Mouse (Mus musculus) myocyte (in vitro differentiated cells): Measurements from ENCODE around the gene Ssc5d. TPM values are rescaled to one million over a fixed set of nuclear protein-coding genes. Genes with fewer than 3 reads are reported as not detected.

Experiments used
- H3K27me3 ChIP-seq: one replicate; pipeline ENCODE4 v1.6.1; 2011; ENCODE audit not compliant: control insufficient read depth, insufficient read depth, insufficient read length
- H3K36me3 ChIP-seq: one replicate; pipeline ENCODE4 v1.6.1; 2011; ENCODE audit not compliant: control insufficient read depth, insufficient read depth
- H3K4me2 ChIP-seq: one replicate; pipeline ENCODE4 v1.6.1; 2011; ENCODE audit warnings: low read depth, control low read depth
- H3K4me3 ChIP-seq: one replicate; pipeline ENCODE4 v1.5.1; 2011; ENCODE audit warnings: mild to moderate bottlenecking, control low read depth, moderate library complexity
- H3K79me2 ChIP-seq: one replicate; pipeline ENCODE4 v1.6.1; 2011; ENCODE audit not compliant: control insufficient read depth, insufficient read depth
- H3ac ChIP-seq: one replicate; pipeline ENCODE4 v1.6.1; 2011; ENCODE audit not compliant: control insufficient read depth, insufficient read length
- CEBPB ChIP-seq: IDR thresholded peaks from 2 replicates; pipeline ENCODE4 v1.6.1; 2011; ENCODE audit warnings: mild to moderate bottlenecking, moderate library complexity; ENCODE audit not compliant: poor library complexity, insufficient read depth, severe bottlenecking
- E2F4 ChIP-seq: IDR thresholded peaks from one replicate; pipeline ENCODE4 v1.6.1; 2011; ENCODE audit warnings: mild to moderate bottlenecking, control low read depth, moderate library complexity; ENCODE audit not compliant: insufficient read depth
- MAX ChIP-seq: IDR thresholded peaks from one replicate; pipeline ENCODE4 v1.6.1; 2011; ENCODE audit warnings: low read depth, mild to moderate bottlenecking, control low read depth
- MYOD1 ChIP-seq, 3 experiments: IDR thresholded peaks; one replicate each; pipeline ENCODE4 v1.6.1; 2011; ENCODE audit warnings: control low read depth in 2 of 3, low read depth in 2 of 3, mild to moderate bottlenecking in 2 of 3, moderate library complexity in 1 of 3; ENCODE audit not compliant: insufficient read length in 2 of 3, control insufficient read depth in 1 of 3
- MYOG ChIP-seq, 3 experiments: IDR thresholded peaks; one replicate each; pipeline ENCODE4 v1.6.1; 2011; ENCODE audit warnings: control low read depth in 2 of 3, low read depth in 2 of 3, mild to moderate bottlenecking in 2 of 3; ENCODE audit not compliant: insufficient read length in 2 of 3, control insufficient read depth in 1 of 3, insufficient read depth in 1 of 3
- POLR2A ChIP-seq: IDR thresholded peaks from one replicate; pipeline ENCODE4 v1.6.1; 2011; ENCODE audit warnings: low read depth, mild to moderate bottlenecking, control low read depth, moderate library complexity; ENCODE audit not compliant: insufficient read length
- POLR2AphosphoS2 ChIP-seq: IDR thresholded peaks from one replicate; pipeline ENCODE4 v1.6.1; 2011; ENCODE audit warnings: low read depth, control low read depth; ENCODE audit not compliant: insufficient read length
- REST ChIP-seq: IDR thresholded peaks from one replicate; pipeline ENCODE4 v1.6.1; 2011; ENCODE audit warnings: mild to moderate bottlenecking, control low read depth, moderate library complexity; ENCODE audit not compliant: insufficient read depth, insufficient read length
- SRF ChIP-seq: IDR thresholded peaks from one replicate; pipeline ENCODE4 v1.6.1; 2011; ENCODE audit warnings: low read depth; ENCODE audit not compliant: control insufficient read depth, insufficient read length
- TCF12 ChIP-seq: IDR thresholded peaks from one replicate; pipeline ENCODE4 v1.6.1; 2011; ENCODE audit warnings: mild to moderate bottlenecking, control low read depth; ENCODE audit not compliant: poor library complexity, insufficient read depth, severe bottlenecking
- TCF3 ChIP-seq: IDR thresholded peaks from one replicate; pipeline ENCODE4 v1.6.1; 2011; ENCODE audit warnings: low read depth, control low read depth; ENCODE audit not compliant: insufficient read length
- USF1 ChIP-seq: IDR thresholded peaks from one replicate; pipeline ENCODE4 v1.6.1; 2011; ENCODE audit warnings: low read depth, mild to moderate bottlenecking, control low read depth, moderate library complexity
- polyA plus RNA-seq: library from polyadenylated mRNA; unstranded; fragments of >200 nt; fragmentation: generic; extraction: Trizol; gene quantifications from one replicate; pipeline ENCODE4 v1.2.1, GENCODE M21; 2012; ENCODE audit warnings: missing spikeins

Ssc5d gene
- polyA plus RNA-seq, 1 experiment, result 13.6 TPM

DNA sequence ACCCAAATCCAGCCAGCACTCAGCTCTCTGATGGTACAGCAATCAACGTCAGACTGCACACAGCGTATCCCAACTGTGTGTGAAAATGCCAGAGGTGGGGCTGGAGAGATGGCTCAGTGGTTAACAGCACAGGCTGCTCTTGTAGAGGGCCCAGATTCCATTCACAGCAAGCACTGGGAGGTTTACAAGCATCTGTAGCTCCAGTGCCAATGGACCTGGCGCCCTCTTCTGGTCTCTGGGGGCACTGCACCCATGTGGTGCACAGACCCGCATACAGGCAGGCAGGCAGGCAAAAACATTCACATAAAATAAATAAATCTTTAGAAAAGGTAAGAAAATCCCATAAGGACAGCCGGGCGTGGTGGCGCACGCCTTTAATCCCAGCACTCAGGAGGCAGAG is 24.4 kb upstream of the Ssc5d start:
- Histone ChIP-seq H3K79me2 (no peaks in the 10 kb centered on the region), H3ac (no peak overlapping the region), H3K4me3 (no peak overlapping the region), H3K4me2 (no peak overlapping the region), H3K27me3 (peaks cover 10% of the 10 kb centered on the region), H3K36me3 (no peaks in the 10 kb centered on the region)
- TF ChIP-seq POLR2AphosphoS2, result no peak
- TF ChIP-seq REST, result no peak
- TF ChIP-seq POLR2A, result no peak
- TF ChIP-seq MAX, result no peak
- no peak for TF ChIP-seq USF1
- TF ChIP-seq E2F4, result no peak
- TF ChIP-seq TCF3, result no peak
- TF ChIP-seq CEBPB, result no peak
- TF ChIP-seq TCF12, result no peak
- TF ChIP-seq SRF, result no peak
- TF ChIP-seq MYOG (IDR thresholded peaks at IDR 0.05; ENCODE audit: control insufficient read depth in 1 of 3, insufficient read depth in 1 of 3, insufficient read length in 2 of 3, low read depth in 2 of 3), result no peak
- no peak for TF ChIP-seq MYOD1 (IDR thresholded peaks at IDR 0.05; ENCODE audit: control insufficient read depth in 1 of 3, insufficient read length in 2 of 3, low read depth in 2 of 3)

DNA sequence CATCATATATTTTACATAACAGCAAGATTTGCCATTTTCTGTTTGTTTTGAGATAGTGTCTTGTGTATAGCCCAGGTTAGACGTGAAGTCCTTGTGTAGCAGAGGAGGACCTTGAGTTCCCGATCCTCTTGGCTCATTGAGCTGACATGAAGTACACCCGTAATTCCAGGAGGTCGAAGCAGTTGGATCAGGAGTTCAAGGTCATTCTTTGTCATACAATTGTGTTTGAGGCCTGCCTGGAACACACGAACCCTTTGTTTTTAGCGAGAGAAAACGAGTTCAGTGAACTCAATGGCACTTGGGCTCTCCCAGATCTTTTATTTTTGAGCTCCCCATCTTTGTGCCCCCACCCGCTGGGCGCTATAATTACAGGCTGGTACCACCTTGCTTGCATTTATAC is 23.2 kb upstream of the Ssc5d start:
- Histone ChIP-seq H3K4me3 (no peak overlapping the region), H3ac (no peak overlapping the region), H3K79me2 (no peaks in the 10 kb centered on the region), H3K36me3 (no peaks in the 10 kb centered on the region), H3K4me2 (no peak overlapping the region), H3K27me3 (peaks cover 22% of the 10 kb centered on the region)
- TF ChIP-seq POLR2A, result no peak
- TF ChIP-seq POLR2AphosphoS2, result no peak
- no peak for TF ChIP-seq SRF
- no peak for TF ChIP-seq CEBPB
- no peak for TF ChIP-seq TCF3

DNA sequence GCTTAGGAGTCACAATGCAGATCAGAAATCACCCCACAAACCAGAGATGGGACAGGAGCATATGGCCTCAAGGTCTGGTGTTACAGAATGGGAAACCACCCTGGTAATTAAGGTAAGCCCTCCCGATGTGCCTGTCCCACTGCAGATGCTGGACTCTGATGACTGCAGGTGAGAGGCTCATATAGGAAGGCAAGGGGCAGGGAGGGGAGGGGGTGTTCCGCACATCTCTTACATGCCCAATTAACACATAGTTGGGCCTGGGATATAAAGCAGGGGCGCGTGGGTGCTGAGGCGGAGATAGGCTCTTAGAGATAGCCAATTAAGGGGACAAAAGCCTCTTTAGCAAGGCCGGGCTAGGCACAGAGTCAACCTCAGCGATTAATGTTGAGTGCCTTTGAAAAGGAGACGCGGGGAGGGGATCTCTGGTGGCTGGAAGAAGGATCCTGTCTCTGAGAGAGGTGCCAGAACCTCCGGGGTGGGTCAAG is 19.1 kb upstream of the Ssc5d start, which contains the start of gene Gm36210:
TSS of gene Gm36210 (minus strand) at position 51 of the 485 bp plus-strand sequence.
- TF ChIP-seq MYOD1 (IDR thresholded peaks at IDR 0.05; ENCODE audit: control insufficient read depth in 1 of 3, insufficient read length in 2 of 3, low read depth in 2 of 3) (no peak), TCF3 (no peak), TCF12 (no peak), POLR2AphosphoS2 (no peak), MAX (no peak), E2F4 (no peak), SRF (no peak), REST (no peak), MYOG (IDR thresholded peaks at IDR 0.05; ENCODE audit: control insufficient read depth in 1 of 3, insufficient read depth in 1 of 3, insufficient read length in 2 of 3, low read depth in 2 of 3) (no peak), USF1 (no peak), CEBPB (no peak), POLR2A (no peak)
- Histone ChIP-seq H3K27me3 (peaks cover 43% of the 10 kb centered on the region), H3K36me3 (no peaks in the 10 kb centered on the region), H3K79me2 (no peaks in the 10 kb centered on the region), H3K4me2 (no peak within 1 kb of the TSS), H3K4me3 (no peak within 1 kb of the TSS), H3ac (no peak within 1 kb of the TSS)

DNA sequence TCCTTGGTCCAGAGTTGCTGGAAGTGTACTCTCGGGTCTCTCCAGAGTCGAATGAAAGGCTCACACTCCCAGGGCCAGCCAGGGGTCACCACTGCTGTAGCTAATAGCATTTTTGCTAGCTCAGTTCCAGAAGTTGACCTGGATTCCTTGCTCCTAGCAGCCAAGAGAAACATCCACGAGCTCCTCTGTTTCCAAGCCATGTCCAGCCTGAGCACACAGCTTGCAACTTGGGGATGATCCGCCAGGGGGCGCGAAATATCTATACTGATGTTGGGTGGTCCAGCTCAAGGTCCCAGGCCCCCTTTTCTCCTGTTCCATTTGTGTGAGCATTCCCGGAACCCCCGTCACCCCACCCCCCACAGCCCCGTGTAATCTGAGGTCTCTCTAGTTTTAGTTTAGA is 14.0 kb upstream of the Ssc5d start:
- Histone ChIP-seq H3K79me2 (peaks cover 12% of the 10 kb centered on the region), H3K27me3 (peaks cover 29% of the 10 kb centered on the region), H3ac (no peak overlapping the region), H3K4me3 (no peak overlapping the region), H3K36me3 (no peaks in the 10 kb centered on the region), H3K4me2 (no peak overlapping the region)
- TF ChIP-seq USF1, result no peak
- no peak for TF ChIP-seq MYOD1 (IDR thresholded peaks at IDR 0.05; ENCODE audit: control insufficient read depth in 1 of 3, insufficient read length in 2 of 3, low read depth in 2 of 3)
- no peak for TF ChIP-seq TCF3
- no peak for TF ChIP-seq REST
- TF ChIP-seq SRF, result no peak
- no peak for TF ChIP-seq E2F4
- no peak for TF ChIP-seq TCF12
- no peak for TF ChIP-seq MYOG (IDR thresholded peaks at IDR 0.05; ENCODE audit: control insufficient read depth in 1 of 3, insufficient read depth in 1 of 3, insufficient read length in 2 of 3, low read depth in 2 of 3)
- TF ChIP-seq MAX, result no peak
- TF ChIP-seq POLR2A, result no peak
- no peak for TF ChIP-seq POLR2AphosphoS2
- TF ChIP-seq CEBPB, result no peak

DNA sequence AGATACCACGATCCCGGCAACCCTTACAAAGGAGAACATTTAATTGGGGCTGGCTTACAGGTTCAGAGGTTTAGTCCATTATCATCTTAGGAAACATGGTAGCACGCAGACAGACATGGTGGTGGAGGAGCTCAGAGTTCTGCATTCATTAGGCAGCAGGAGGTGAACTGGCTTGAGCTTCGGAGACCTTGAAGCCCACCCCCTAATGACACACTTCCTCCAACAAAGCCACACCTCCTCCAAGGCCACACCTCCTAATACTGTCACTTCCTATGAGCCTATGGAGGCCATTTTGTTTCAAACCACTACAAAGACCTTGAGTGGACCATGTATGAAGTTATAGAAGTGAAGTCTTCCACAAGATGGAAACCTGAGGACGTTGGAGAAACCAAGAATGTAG is 13.3 kb upstream of the Ssc5d start:
- H3ac ChIP-seq, result no peak overlapping the region
- no peaks in the 10 kb centered on the region for H3K36me3 ChIP-seq
- H3K4me3 ChIP-seq, result no peak overlapping the region
- H3K4me2 ChIP-seq, result no peak overlapping the region
- H3K79me2 ChIP-seq, result peaks cover 19% of the 10 kb centered on the region
- H3K27me3 ChIP-seq, result peaks cover 23% of the 10 kb centered on the region
- TF ChIP-seq REST, result no peak
- no peak for TF ChIP-seq SRF
- no peak for TF ChIP-seq E2F4
- no peak for TF ChIP-seq TCF12
- TF ChIP-seq USF1, result no peak
- no peak for TF ChIP-seq POLR2A
- no peak for TF ChIP-seq MAX
- TF ChIP-seq CEBPB, result no peak
- TF ChIP-seq POLR2AphosphoS2, result no peak
- TF ChIP-seq MYOD1 (IDR thresholded peaks at IDR 0.05; ENCODE audit: control insufficient read depth in 1 of 3, insufficient read length in 2 of 3, low read depth in 2 of 3), result no peak
- no peak for TF ChIP-seq MYOG (IDR thresholded peaks at IDR 0.05; ENCODE audit: control insufficient read depth in 1 of 3, insufficient read depth in 1 of 3, insufficient read length in 2 of 3, low read depth in 2 of 3)
